Mouse (Mus musculus): ENCODE results near the gene Grip1.

DNA sequence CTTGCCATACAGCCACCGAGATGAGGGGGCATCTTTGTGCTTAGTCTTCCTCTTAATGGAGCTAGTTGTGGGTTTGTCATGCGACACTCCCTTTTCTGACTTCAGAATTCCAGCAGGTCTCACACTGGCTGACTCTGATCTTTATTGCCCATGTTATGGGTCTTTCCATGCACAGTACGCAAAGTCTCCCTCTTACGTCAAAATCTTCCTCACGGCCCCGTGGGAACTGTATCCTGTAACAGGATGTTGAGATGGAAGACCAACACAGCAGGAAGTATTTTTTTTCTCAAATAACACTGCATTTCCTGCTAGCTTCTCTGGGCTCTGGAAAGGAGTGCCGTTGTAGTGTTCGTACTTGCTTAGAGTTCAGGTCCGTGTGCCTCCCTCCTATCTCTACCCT is 21.5 kb downstream of the Grip1 start:
- no peak for TF ChIP-seq CTCF (IDR thresholded peaks at IDR 0.05; ENCODE audit: borderline replicate concordance, insufficient read depth, low read length)
- no peak for TF ChIP-seq POLR2A (IDR thresholded peaks at IDR 0.05; ENCODE audit: low read depth, low read length)
